Mouse (Mus musculus) layer of hippocampus, adult 18-20 months (tissue): ENCODE measurements around the gene Hip1r. TPM values are rescaled to one million over a fixed set of nuclear protein-coding genes. Genes with fewer than 3 reads are reported as not detected.

Experiments
- DNase-seq, 2 experiments: peaks; one replicate each; pipeline ENCODE4 v3.0.0; 2022; ENCODE audit warnings: low spot score in 2 of 2
- total RNA-seq, 2 experiments: library from RNA; stranded (reverse); gene quantifications; 2 replicates each; pipeline ENCODE4 v1.2.3; 2021

Gene Hip1r
- total RNA-seq, 2 experiments from 2014 or later = 46.3 to 48.5 TPM

GRCm38 (mm10) chr5:123996194-123996593 lies 22.8 kb downstream of the Hip1r start:
- DNase-seq = no peak

DNA sequence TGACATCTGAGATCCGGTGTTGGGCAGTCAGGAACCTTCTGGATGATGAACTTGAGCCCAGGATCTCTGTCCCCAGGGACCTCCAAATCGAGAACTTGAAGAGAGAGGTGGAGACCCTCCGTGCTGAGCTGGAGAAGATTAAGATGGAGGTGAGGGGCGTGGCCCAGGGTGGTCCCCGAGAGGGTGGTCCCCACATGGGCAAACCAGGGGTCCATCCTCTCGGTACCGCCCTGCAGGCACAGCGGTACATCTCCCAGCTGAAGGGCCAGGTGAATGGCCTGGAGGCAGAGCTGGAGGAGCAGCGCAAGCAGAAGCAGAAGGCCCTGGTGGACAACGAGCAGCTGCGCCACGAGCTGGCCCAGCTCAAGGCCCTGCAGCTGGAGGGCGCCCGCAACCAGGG lies 23.3 kb downstream of the Hip1r start:
- DNase-seq = no peak

DNA sequence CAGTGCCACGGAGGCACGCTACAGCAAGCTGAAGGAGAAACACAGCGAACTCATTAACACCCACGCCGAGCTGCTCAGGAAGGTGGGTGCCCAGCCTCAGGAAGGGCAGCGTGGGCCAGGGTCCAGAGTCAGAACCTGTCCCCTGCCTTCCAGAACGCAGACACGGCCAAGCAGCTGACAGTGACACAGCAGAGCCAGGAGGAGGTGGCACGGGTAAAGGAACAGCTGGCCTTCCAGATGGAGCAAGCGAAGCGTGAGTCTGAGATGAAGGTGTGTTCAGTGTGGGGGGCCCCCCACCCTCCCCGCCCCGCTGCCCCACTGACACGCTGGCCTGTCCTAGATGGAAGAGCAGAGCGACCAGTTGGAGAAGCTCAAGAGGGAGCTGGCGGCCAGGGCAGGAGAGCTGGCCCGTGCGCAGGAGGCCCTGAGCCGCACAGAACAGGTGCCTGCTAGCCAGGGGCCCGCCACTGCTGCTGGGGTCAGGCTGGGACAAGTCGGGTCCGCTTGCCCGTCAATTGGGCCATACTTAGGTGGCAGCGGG lies 23.9 kb downstream of the Hip1r start:
- no peak for DNase-seq

GRCm38 (mm10) chr5:123997811-123998210 lies 24.4 kb downstream of the Hip1r start:
- no peak for DNase-seq

- no peak for DNase-seq
These were observed 24.9 kb downstream of the Hip1r start for GRCm38 (mm10) chr5:123998370-123998769.

DNA sequence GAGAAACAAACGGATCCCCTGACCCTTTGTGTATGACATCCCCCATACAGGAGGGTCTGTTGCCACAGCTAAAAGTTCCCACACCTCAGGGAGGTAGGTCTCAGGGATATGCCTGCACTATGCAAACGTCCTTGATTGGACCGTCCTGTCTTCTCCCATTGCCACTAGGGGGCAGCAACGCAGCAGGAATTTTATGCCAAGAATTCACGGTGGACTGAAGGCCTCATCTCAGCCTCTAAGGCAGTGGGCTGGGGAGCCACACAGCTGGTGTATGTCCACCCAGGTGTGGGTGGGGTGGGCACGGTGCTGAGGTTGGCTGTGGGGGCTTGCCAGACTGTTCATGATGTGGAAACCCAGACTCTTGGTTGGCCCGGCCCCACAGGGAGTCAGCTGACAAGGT lies 27.4 kb downstream of the Hip1r start:
- DNase-seq = peak; percentile 83 to 96

- no peak for DNase-seq
These were observed 27.8 kb downstream of the Hip1r start for GRCm38 (mm10) chr5:124001274-124001673.

DNA sequence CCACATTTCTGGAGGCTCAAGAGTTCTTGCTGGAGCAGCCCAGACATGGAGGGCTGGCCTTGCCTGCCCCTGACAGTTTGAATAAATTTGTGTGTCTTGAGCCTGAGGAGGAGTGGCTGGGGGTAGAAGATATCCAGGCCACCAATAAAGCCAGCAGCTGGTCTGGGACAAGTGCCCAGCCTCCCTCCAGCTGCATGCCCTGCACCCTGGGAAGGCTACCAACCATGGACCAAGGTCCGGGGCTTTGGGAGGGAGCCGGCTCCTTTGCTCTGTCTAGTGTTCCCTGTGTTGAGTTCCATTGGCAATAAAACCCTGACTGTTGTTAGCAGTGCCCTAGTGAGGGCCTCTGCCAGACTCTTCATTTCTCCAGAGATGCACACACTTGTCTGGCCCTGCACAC lies 29.4 kb downstream of the Hip1r start:
- peak in 1 of 2 experiments; percentile 72 for DNase-seq

- no peak for DNase-seq
These were observed 29.9 kb downstream of the Hip1r start for GRCm38 (mm10) chr5:124003375-124003774.

DNA sequence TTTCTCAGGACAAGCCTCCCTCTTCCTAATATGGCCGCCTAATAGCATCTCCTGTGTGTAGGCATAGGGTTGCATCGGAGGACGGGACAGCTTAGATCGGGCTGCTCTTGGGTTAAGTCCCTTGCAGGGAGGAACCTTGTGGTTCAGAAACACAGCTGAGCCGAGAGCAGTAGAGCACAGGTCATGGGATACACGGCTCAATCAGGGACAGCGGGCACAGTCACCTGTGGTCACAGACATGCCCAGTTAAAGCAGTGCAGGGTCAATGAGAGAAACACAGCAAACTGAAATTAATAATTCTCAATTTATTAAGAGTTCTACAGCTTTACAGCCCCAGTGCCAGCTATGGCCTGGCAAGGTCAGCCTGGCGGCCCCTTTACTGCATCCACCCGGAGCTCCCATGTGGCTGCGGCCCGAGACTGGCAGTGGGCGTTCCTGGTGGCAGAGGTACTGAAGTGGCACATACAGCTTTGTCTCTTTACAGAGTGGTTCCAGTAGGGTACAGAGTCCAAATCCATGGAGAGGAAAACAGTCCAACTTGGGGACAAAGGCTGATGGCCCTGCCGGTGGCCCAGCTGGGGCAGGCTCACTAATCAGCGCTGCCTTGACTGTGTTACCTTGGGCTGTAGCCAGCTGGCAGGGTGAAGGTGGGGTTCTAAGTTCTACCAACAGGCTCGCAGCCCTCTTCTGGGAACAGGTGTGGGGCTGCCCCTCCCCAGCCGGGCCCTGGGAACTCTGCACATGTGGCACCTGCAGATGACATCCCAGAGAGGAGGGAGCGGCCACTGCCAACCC lies 31.1 kb downstream of the Hip1r start:
- no peak for DNase-seq

GRCm38 (mm10) chr5:124005151-124005500 lies 31.7 kb downstream of the Hip1r start:
- no peak for DNase-seq

GRCm38 (mm10) chr5:124005591-124005990 lies 32.2 kb downstream of the Hip1r start:
- DNase-seq = no peak

DNA sequence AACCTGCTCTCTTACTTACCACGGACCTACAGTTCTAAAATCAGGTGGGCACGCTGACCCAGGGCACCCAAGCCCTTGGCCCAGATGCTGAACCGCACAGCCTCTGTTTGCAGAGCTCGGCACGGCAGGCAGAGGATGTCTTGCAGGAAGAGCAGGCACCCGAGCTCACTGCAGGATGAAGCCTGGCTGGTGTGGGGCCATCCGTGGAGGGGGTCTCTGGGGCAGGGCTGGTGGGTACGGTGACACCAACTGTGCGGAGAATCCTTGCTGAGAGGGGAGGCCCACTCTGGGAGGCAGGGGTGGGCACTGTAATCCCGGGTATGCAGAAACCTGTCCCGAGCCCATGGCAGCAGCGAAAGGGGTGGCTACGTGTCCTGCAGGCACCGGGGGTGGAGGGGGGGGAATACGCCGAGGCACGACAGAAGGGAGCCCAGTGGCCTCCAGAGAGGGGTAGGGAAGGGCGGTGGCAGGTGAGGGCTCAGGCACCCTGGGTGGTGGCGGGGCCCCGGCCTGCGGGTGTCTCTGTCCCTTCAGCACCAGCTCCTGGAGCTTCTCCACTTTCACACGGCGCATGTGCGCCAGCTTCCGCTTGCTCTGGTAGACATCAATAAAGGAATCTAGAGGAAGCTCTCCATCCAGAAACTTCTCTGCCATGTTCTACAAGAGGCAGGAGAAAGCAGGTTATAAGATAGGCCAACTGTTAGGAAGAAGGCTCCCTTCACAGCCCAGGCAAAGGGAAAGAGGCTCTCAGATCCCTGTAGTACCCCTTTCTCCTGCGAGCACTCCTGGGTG lies 32.9 kb downstream of the Hip1r start:
- no peak for DNase-seq

DNA sequence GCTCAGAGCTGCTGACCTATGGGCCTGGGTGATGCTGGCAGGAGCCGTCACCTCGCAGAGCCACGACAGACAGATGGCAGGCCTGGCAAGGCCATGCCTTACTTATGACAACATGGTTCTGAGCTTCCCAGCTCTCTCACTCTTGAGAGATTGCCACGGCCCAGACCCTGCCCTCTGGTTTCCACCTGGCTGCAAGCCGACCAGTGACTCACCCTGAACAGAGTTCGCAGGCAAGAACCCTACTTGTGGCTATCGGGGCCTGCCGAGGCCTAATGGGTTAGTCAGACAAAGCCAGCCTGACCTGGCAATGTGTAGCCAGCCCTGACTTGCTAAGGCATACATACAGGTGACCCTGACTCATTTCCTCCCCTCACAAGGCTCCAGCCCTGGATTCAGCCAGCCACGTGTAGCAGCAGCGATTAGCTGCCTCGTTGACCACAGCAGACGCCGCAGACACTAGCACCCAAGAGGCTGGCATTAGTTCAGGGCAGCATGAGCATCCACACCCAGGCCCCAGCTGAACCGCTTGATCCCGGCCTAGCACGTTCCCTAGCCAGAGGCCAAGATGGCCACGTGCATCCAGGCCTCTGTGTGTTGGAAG lies 33.6 kb downstream of the Hip1r start:
- DNase-seq = no peak

- DNase-seq = no peak
These were observed 36.6 kb downstream of the Hip1r start for GRCm38 (mm10) chr5:124010077-124010476.

GRCm38 (mm10) chr5:124010910-124011655 lies 37.7 kb downstream of the Hip1r start:
- no peak for DNase-seq

- DNase-seq = no peak
These were observed 38.5 kb downstream of the Hip1r start for GRCm38 (mm10) chr5:124011927-124012326.

DNA sequence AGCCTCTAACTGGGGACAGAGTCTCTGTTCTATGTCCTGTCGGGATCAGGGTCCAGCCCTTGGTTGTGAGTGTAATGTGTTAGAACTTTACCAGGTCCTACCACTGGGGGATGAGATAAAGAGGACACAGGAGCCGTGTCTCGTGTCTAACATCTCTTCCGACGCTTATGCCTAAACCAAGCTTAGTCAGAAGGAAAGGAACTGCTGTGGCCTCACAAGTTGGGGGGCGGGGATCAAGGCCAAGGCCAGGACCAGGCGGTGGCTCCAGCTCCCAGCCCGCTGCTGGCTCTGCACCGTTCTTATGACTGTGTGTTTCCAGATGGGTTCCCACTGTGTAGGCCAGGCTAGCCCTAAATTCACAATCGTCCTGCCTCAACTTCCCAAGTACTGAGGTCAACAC lies 39.5 kb downstream of the Hip1r start:
- DNase-seq = no peak

- no peak for DNase-seq
These were observed 40.3 kb downstream of the Hip1r start for GRCm38 (mm10) chr5:124013747-124014146.

DNA sequence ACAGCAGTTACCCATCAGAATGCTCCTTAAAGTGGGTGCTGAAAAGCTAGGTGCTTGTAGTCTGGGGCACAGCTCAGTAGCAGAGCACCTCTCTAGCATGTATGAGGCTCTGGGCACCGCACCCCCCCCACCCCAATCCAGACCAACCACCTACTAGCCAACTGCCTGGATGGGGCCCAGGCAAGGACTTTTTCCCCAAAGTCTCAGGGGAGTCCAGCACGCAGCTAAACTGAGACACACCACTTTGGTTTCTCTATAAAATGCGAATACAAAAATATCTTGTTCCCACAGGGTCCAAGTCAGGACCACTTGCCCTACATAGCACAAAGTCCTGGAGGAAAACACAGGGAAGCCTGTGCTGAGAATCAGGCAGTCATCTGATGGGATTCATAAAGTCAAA lies 40.8 kb downstream of the Hip1r start:
- no peak for DNase-seq

- no peak for DNase-seq
These were observed 41.4 kb downstream of the Hip1r start for GRCm38 (mm10) chr5:124014791-124015251.
